Mouse (Mus musculus) erythroid progenitor cell, adult 5-6 weeks (primary cell): ENCODE data around the gene Gchfr. TPM values are rescaled to one million over a fixed set of nuclear protein-coding genes. Genes with fewer than 3 reads are reported as not detected.

Experiments used
- ATAC-seq: replicated peaks from 2 replicates; pipeline ENCODE4 v1.8.0; 2016; ENCODE audit warnings: moderate number of reproducible peaks, mild to moderate bottlenecking, moderate TSS enrichment, inconsistent platforms; ENCODE audit not compliant: poor library complexity, low FRiP score, severe bottlenecking
- total RNA-seq, 2 experiments: library from RNA; stranded (forward) in 1 of 2; stranded (reverse) in 1 of 2; fragments of 150-400 nt in 1 of 2; fragments of 186-747, 209-891 nt in 1 of 2; gene quantifications; 2 replicates each; pipeline versions ENCODE4 v1.2.3 to v1.2.4; 2015 to 2017; ENCODE audit warnings: low replicate concordance in 2 of 2

Gchfr gene
- total RNA-seq (2015; ENCODE audit: low replicate concordance) = not detected in 2 replicates
- not detected in 2 replicates for total RNA-seq (2017; ENCODE audit: low replicate concordance)

- peak; percentile 91 for ATAC-seq
Measured at GRCm38 (mm10) chr2:119166901-119167865, at the start of gene Gchfr. Gchfr (plus strand) TSS chr2:119167773.

GRCm38 (mm10) chr2:119136346-119136898, 31.2 kb upstream of the Gchfr start:
- peak; percentile 95 for ATAC-seq

- peak; percentile 37; the same call in 1 of the 2 replicates for ATAC-seq
Measured at GRCm38 (mm10) chr2:119145199-119145598, 22.4 kb upstream of the Gchfr start.

- no peak for ATAC-seq
Measured at GRCm38 (mm10) chr2:119146435-119146834, 21.1 kb upstream of the Gchfr start.

- ATAC-seq = no peak
Measured at GRCm38 (mm10) chr2:119147160-119147678, 20.4 kb upstream of the Gchfr start.

- no peak for ATAC-seq
Measured at GRCm38 (mm10) chr2:119147775-119148174, 19.8 kb upstream of the Gchfr start.

GRCm38 (mm10) chr2:119152255-119152654, 15.3 kb upstream of the Gchfr start:
- no peak for ATAC-seq

- ATAC-seq = no peak
Measured at GRCm38 (mm10) chr2:119154683-119155082, 12.9 kb upstream of the Gchfr start.

GRCm38 (mm10) chr2:119155388-119155787, 12.2 kb upstream of the Gchfr start:
- peak; percentile 84 for ATAC-seq

GRCm38 (mm10) chr2:119156081-119156680, 11.4 kb upstream of the Gchfr start:
- ATAC-seq = 0 out of 2 replicates have a peak, but pooled peaks have one; percentile 20

- peak; percentile 85 for ATAC-seq
Measured at GRCm38 (mm10) chr2:119156681-119157572, 10.6 kb upstream of the Gchfr start, which contains the start of gene Rmdn3. Rmdn3 (minus strand) TSS chr2:119157034.

- no peak for ATAC-seq
Measured at GRCm38 (mm10) chr2:119157836-119158235, 9.7 kb upstream of the Gchfr start.

GRCm38 (mm10) chr2:119161247-119161646, 6.3 kb upstream of the Gchfr start:
- no peak for ATAC-seq

- ATAC-seq = no peak
Measured at GRCm38 (mm10) chr2:119163135-119163534, 4.4 kb upstream of the Gchfr start.

GRCm38 (mm10) chr2:119163999-119164398, 3.6 kb upstream of the Gchfr start:
- no peak for ATAC-seq

GRCm38 (mm10) chr2:119165401-119165800, 2.2 kb upstream of the Gchfr start:
- no peak for ATAC-seq

GRCm38 (mm10) chr2:119167866-119168256, 288 bp downstream of the Gchfr start:
- ATAC-seq = peak; percentile 25

- ATAC-seq = no peak
Measured at GRCm38 (mm10) chr2:119170282-119170681, 2.7 kb downstream of the Gchfr start.

GRCm38 (mm10) chr2:119171574-119171973, 4.0 kb downstream of the Gchfr start:
- ATAC-seq = no peak
